Mouse (Mus musculus) cerebellum, postnatal 25 days (tissue): ENCODE measurements at regions not wholly inside any gene's neighbourhood (a gene's known extent, or its start where the extent isn't known, plus 50 kb on each side); places are given as distances from the start of the nearest gene placed in this dataset.
"Not testable (repeated sequence)": the region's sequence is repeated elsewhere in the genome, so short reads cannot be mapped to it uniquely, and the experiment has no call there.

Source experiments
- DNase-seq, 2 experiments: peaks; one replicate each; pipeline ENCODE4 v3.0.0; 2021; ENCODE audit warnings: mixed read lengths in 2 of 2

- DNase-seq, result no peak
These were observed 108.8 kb upstream of the Fhl2 start for GRCm38 (mm10) chr1:43305349-43306278.

GRCm38 (mm10) chr1:43310711-43311695 is 114.2 kb upstream of the Fhl2 start:
- no peak for DNase-seq

GRCm38 (mm10) chr1:43316331-43316730 is 119.5 kb upstream of the Fhl2 start:
- not testable (repeated sequence) for DNase-seq

- DNase-seq, result peak; percentile 53 to 74
These were observed 120.5 kb upstream of the Fhl2 start for GRCm38 (mm10) chr1:43317076-43317871.

GRCm38 (mm10) chr1:43333488-43333887 is 110.9 kb upstream of the Nck2 start:
- not testable (repeated sequence) for DNase-seq

- no peak for DNase-seq
These were observed 107.1 kb upstream of the Nck2 start for GRCm38 (mm10) chr1:43337168-43337784.

- no peak for DNase-seq
These were observed 106.1 kb upstream of the Nck2 start for GRCm38 (mm10) chr1:43338096-43338915.

- DNase-seq, result no peak
These were observed 101.5 kb upstream of the Nck2 start for GRCm38 (mm10) chr1:43342848-43343247.

- DNase-seq, result no peak
These were observed 101.0 kb upstream of the Nck2 start for GRCm38 (mm10) chr1:43343410-43343809.

GRCm38 (mm10) chr1:43344001-43344400 is 100.4 kb upstream of the Nck2 start:
- DNase-seq, result no peak

GRCm38 (mm10) chr1:43347152-43347551 is 97.2 kb upstream of the Nck2 start:
- no peak for DNase-seq

- DNase-seq, result no peak
These were observed 94.4 kb upstream of the Nck2 start for GRCm38 (mm10) chr1:43349966-43350365.

- DNase-seq, result peak; percentile 34 to 58
These were observed 86.2 kb upstream of the Nck2 start for GRCm38 (mm10) chr1:43358191-43358590.

- DNase-seq, result no peak
These were observed 84.7 kb upstream of the Nck2 start for GRCm38 (mm10) chr1:43359662-43360061.

- DNase-seq, result no peak
These were observed 84.1 kb upstream of the Nck2 start for GRCm38 (mm10) chr1:43360291-43360690.

- DNase-seq, result no peak
These were observed 83.6 kb upstream of the Nck2 start for GRCm38 (mm10) chr1:43360741-43361140.

- DNase-seq, result no peak
These were observed 82.9 kb upstream of the Nck2 start for GRCm38 (mm10) chr1:43361455-43361863.

- DNase-seq, result no peak
These were observed 82.2 kb upstream of the Nck2 start for GRCm38 (mm10) chr1:43362136-43362535.

GRCm38 (mm10) chr1:43363178-43363577 is 81.2 kb upstream of the Nck2 start:
- no peak for DNase-seq

- DNase-seq, result no peak
These were observed 77.9 kb upstream of the Nck2 start for GRCm38 (mm10) chr1:43366433-43366832.
